Mouse (Mus musculus): ENCODE results near the gene Rxfp2.

Gene Rxfp2

DNA sequence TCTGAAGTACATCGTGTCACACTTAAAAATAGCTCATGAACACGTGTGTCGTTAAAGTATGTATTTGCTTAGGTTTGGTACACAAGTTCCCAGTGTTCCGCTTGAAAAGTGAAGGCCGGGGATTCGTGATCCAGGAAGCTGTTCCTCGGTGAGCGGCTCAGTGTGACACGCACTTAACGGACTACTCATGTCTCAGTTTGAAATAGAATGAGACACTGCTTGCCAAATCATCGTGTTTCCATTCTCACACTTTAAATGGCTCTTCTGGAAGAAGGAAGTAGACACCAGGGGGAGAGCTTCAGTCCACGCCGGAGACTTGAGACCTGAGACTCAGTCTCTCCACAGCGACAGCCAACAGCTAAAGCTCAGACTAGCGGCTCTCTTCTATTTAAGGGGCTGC, 28.0 kb downstream of the Rxfp2 start:
- DNase-seq, result no peak

DNA sequence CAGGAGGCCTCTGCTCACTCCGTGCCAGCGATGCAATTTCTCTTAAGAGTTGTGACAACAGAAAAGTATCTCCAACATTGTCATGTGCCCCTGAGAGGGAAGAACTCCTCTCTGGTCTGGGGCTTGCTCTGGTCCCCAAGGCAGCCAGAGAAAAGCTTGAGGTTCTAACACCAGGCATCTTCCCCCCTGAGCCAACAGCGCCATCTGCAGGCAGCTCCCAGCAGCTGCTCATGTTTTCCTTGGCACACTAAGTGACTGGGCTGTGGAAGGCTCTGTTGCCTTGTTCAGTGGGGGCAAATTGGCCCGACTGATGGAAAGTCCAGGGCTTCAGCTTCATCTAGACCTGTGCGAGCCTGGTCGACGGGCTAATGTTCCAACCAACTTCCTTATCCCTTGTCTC, 31.5 kb downstream of the Rxfp2 start:
- DNase-seq, result no peak

DNA sequence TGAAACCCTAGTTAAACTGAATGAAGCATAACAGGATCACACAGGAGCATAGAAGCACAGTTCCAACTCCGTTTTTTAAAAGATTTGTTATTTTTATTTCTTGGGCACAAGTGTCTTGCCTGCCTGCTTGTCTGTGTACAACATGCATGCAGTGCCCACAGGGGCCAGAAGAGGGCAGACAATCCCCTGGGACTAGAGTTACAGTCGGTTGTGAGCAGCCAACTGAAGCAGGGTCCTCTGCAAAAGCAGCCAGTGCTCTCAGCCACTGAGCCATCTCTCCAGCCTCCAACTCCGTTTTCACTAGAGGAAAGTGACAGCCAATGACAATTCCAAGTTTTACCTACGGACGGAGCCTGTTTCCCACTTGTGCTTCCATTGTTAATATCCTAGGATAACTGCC, 33.4 kb downstream of the Rxfp2 start:
- peak in 1 of 2 experiments; percentile 67 for DNase-seq

DNA sequence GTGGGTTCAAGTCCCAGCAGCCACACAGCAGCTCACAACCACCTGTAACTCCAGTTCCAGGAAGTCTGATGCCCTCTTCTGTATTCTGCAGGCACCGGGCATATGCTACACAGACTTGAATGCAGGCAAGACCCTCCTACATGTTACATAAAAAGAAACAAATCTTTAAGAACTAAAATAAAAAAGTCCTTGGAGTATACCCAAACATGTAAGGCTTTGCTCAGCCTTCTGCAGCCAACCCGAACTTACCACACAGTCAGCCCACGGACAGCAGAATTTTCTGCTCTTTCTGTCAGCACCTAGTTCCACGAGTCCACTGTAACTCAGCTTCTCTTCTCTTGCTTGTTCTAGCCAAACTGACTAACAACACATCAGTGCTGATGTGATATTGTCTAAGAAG, 34.8 kb downstream of the Rxfp2 start:
- no peak for DNase-seq

DNA sequence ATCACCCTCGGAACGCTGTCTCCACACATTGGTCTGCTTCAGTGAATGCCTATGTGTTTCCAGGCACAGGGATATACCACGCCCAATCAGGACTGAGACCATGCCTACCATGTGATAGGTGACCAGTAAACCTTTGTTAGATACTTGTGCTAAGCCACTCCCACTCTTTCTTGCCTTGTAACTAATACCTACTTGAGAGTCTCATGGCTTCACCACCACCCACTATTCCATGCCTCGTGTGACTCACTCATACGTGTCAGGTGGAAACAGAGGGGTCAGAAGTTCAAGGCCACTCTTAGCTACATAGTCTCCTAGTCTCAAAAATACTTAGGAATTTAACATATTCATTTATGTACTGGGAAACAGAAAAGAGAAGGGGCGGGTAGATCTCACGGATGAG, 35.5 kb downstream of the Rxfp2 start:
- DNase-seq, result no peak

DNA sequence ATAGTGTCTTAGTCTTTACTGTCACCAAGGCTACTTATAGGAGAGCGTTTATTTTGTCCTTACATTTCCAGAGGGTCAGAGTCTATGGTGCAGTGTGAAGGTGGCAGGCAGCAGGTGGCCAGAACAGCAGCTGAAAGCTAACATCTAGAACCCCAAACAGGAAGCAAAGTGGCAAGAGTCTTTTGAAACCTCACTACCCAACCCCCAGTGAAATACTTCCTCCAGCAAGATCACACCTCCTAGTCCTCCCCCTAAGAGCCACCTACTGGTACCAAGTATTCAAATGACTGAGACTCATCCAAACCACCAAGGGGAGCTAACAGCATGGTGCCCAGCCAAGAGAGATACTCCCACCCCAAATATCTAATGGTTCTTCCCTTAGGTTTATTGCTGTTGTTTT, 36.8 kb downstream of the Rxfp2 start:
- DNase-seq, result no peak

DNA sequence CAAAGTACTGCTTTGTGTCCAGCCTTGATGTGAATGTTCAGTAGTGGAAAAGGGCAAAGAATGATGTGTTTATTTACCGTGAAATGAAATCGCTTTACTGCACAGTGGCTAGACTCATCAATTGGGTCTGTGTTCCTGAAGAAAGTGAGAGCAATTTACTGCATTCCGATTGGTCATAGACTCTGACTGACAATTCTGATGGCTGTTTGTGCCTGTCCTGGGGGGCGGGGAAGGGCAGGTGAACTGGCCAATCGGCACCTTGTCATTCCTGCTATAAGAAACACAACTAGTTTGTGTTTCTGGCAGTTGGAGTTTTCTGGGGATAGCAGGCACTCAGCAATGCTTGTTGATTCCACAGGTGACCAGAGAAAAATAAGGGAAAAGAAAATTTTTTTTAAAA, 37.6 kb downstream of the Rxfp2 start:
- no peak for DNase-seq

DNA sequence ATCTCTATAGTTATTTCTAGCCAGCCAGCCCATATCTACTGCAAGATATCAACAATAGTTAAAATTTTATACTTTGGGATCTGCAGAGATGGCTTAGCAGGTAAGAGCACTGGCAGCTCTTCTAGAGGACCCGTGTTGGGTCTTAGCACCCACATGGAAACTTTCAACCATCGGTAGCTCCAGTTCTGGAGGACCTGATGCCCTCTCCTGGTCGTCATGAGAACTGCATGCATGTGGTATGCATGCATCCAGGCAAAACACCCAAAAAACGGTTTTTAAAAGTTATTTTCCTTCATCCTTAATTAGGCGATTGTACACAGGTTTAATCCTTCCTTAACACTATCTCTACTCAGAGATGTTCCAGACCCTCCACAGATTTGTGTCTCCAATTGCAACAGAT, 40.4 kb downstream of the Rxfp2 start:
- no peak for DNase-seq

DNA sequence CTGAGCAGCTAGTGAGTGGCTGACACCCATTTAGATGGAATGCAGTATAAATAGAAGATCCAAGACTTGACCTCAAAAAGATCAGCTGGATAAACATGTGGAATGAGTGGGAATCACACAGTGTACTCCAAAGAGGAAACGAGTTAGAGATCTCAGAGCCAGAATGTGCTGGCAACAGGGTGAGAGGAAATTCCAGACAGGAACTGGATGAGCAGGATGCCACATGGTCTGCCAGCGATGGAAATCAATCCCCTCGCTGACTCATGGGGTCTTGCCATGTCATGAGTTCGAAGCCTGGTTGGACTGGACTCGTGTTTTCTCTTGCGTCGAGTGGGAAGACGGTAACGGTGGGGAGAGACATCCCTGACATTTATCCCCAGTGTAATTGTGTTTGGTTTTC, 41.0 kb downstream of the Rxfp2 start:
- DNase-seq, result peak in 1 of 2 experiments; percentile 45

DNA sequence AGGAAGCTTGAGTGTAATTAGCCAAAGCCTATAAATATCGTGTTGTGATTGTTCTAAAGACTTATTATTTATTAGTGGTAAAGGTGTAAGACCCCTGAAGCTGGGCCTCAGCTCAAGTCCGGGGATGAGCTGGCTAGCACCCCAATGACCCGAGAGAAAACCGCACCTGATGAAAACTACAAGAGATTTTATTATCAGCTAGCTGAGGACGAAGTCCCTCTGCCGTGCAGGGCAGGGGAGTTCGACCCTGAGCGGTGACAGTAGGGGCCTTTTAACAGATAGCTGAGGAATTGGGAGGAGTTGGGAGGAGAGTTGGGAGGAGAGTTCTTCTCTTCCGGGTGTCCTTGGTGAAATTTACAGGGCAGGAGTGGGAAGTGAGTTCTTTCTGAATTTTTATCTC, 42.6 kb downstream of the Rxfp2 start:
- DNase-seq, result no peak

DNA sequence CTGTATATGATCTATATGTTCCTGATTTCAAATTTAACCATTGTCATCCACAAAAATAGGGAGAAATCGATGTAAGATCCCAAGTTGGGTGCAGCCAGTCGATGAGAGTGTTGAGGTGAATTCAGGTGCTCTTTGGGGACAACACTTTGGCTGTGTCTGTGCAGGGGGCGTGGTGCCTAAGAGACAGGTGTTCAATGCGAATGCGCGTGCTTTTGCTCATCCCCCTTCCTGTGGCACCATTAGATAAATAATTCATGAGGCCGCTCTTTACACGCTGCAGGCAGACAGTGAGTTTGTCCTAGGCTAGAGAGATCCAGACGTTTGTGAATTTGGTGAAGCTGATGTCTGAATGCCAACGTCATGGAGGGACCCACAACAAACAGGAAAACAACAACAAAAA, 45.8 kb downstream of the Rxfp2 start:
- DNase-seq, result no peak

DNA sequence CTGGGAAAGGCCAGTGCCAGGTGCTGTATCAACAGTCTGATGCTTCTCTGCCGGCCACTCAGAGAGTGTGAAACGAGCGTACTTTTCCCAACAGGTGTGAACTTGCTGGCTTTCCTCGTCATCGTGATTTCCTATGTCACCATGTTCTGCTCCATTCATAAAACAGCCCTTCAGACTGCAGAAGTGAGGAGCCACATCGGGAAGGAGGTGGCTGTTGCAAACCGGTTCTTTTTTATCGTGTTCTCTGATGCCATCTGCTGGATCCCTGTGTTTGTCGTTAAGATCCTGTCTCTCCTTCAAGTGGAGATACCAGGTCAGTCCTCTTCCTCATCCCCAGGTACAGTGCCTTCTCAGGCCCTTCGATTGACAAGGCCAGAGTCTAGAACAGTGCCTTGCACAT, 51.6 kb downstream of the Rxfp2 start:
- peak in 1 of 2 experiments; percentile 23 for DNase-seq

DNA sequence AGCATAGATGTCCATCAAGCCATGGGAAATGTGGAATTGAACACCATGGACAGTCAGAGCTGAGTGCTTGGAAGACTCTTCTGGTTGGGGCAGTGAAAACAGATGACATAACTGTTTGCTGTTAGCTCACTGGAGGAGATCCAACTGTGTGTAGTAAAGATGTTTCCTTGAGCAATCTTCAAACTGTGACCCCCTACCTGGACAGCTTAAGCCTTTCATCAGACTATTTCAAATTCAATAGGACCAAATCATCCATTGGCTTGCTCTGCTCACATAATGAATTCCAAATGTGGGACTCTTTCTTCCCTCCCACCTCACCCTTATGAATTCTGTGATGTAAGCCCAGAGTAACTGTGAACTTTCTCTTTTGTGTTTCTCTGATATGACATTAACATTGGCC, 53.3 kb downstream of the Rxfp2 start:
- DNase-seq, result no peak

DNA sequence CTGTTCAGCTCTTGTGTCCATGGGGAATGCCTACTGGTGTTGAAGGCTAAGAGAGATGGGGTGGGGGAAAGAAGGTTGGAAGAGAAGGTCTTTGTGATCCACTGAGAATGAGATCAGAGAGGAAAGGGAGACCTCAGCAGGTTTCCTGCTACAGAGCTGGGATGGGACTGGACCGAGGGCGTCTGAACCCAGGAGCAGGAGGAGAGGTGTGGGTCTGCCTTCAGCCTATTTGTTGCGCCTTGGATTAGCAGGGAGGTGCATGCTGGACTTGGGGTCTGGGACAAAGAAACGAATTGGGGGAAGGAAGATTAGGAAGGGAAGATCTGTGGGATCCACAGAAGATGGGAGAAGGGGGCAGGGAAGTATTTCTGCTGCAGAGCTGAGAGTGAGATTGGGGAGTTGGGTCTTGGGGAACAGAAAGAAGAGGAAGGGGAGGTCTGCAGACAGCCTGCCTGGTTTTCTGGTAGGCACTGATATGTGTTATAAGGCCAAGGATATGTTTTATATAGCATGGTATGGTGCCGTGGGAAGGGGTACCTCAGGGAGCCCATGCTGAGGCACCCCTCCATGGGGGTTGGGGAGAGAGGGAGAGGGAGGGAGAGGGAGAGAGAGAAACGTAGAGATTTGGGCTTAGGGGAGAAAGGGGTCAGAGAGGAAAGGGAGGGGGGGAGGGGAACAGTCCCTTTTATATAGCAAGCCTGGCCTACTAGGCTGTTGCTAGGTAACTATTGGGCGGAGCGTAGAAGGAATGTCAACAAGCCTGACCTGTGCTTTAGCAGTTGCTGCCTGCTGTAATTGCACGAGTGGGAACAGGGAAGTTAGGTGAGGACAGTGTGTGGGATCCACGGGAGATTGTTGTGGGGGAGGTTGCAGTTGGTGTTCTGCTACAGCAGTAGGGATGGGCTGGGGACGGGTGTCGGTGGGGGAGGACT, 61.7 kb downstream of the Rxfp2 start:
- DNase-seq, result no peak

DNA sequence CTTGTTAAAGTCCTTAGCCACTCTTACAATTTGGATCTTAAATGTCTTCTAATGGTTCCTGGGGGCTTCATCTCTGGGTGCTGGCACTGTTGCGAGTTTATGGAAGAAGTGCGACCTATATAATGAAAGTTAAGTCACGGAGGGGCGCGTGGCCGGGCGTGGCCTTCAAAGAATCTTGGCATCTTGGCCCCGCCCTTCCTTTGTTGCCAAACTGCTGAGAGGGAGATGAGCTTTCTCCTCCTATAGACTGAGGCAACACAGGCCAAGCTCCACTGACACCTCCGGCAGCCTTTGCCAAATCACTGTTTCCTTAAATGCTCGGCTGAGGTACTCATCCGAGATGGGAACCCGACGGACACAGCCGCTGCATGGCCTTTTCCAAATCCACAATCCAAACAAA, 64.2 kb downstream of the Rxfp2 start:
- peak in 1 of 2 experiments; percentile 28 for DNase-seq

DNA sequence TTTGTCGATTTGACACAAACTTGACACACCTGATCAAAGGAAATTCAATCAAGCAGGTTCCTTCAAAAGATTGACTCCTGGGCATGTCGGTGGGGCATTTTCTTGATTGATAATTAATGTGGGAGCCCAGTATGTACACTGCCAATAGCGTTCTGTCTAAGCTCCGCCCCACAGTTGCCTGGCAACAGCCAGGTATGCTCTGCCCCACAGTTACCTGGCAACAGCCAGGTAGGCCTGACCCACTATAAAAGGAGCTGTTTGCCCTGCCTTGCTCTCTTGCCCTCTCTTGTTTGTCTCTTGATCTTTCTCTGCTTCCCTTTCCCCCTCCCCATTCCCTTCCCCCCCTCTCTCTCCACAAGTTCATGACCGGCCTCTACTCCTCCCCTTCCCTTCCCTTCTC, 64.7 kb downstream of the Rxfp2 start:
- DNase-seq, result peak in 1 of 2 experiments; percentile 44

DNA sequence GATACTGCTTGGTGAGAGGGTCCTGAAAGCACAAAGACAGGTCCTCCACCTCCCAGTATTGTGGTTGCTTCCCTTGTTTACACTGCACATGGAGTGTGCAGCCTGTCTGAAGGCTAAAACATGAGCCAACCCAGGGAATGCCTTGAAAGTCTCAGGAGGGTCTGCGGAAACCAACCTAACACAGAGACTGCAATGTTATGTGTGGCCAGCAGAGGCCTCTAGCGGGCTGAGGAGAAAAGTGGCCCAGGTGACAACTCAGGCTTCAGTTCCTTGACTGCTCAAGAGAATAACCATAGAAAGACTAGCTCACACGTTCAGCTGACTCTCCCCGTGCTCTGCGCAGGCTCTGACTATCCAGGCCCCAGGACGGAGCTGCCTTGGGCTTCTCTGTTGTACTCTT, 79.1 kb downstream of the Rxfp2 start:
- peak in 1 of 2 experiments; percentile 50 for DNase-seq

DNA sequence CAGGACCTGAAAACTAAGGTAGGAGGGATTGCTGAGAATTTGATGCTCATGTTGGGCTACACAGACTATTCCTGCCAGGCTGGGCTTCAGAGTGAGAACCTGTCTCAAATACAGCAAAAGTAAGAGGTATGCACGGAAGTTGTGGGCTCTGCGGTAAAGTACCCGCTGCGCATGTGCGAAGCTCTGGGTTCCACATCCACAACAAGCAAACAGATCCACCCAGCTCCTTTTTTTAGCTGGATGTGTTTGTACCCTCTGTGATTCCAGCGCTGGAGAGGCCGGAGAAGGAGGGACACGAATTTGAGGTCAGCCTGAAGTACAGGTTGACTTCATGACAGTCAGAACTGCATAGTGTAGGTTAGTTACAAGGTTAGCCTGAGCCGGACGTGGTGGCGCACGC, 80.3 kb downstream of the Rxfp2 start:
- no peak for DNase-seq

DNA sequence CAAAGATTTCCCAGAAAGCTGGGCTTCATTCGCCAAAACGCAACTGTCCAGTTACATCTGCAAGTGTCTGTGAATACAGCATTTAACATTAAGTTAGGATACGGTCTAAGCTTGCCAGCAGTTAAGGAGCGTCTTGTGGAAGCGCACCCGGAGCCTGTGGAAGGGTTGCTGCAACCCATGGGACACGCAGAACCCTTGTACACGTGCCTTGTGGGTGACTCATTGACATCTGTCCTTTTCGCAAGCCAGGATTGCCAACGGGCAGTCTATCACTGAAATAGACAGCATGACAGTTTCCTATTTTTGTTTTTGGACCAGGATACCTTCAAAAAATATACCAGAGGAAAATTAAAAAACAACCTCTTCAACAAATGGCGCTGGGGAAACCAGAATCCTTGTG, 83.3 kb downstream of the Rxfp2 start:
- no peak for DNase-seq

DNA sequence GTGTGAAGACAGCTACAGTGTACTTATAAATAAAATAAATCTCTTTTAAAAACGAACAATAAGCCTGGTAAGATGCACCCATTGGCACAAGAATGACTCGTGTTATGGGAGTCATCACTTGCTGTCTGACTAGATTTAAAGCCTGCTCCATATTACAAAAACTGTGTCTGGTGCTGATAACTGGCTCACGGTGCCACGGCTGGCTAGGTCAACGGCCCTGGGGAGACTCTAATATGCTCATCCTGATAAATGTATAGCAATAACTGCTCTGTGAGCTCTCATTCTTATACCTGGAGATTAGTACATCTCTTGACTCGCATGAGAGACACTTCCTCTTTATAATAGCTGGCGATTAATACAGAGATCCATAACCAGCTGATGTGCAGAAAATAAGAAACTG, 87.9 kb downstream of the Rxfp2 start:
- DNase-seq, result no peak

DNA sequence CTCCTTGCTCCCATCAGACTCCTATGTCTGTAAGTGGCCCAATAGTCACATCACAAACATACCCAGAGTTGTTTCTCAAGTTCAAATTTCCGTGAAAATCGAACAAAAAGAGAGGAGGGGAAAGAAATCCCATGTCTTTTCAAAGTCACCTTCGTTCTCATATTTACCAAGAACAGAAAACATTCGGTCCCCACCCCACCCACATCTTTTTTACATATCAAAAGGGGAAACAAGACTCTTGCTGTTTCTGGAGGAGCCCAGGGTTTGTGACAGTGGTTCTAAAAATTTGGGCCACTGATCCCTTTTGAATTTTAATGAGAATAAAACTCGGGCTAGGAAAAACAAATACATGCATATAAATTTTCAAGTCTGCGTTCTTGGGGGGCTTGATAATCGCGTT, 92.8 kb downstream of the Rxfp2 start:
- no peak for DNase-seq

DNA sequence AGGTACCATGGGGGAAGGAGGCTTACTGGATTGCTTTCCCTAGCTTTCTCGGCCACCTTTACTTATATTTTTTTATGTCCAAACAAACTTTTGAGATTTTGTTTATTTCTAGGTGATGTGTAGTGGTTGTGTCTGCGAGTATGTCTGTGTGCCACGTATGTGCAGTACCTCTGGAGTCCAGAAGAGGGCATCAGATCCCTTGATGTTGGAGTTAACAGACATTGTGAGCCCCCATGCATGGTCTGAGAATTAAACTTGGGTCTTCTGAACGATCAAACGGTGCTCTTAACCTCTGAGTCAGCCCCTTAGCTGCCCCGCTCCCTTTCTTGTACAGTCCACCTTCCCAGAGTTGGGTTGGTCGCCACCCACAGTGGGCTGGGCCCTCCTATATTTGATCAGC, 95.5 kb downstream of the Rxfp2 start:
- peak in 1 of 2 experiments; percentile 14 for DNase-seq

DNA sequence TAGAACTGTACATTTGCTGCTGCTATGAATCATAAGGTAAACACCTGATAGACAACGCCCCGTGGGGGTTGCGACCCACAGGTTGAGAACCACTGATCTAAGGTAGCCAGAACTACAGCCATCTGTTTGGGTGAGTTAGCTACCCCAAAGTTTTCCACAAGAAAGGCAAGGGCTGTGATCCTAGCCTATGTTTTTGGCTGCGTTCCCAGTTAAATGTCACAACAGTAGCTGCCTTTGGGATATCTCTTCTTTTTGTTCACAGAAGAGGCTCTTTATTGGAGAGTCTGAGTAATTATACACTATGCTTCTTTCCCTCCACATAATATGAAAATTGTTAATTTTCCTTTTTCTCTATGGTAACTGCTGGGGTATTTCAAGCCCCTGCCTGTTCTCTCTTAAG, 96.3 kb downstream of the Rxfp2 start:
- no peak for DNase-seq

DNA sequence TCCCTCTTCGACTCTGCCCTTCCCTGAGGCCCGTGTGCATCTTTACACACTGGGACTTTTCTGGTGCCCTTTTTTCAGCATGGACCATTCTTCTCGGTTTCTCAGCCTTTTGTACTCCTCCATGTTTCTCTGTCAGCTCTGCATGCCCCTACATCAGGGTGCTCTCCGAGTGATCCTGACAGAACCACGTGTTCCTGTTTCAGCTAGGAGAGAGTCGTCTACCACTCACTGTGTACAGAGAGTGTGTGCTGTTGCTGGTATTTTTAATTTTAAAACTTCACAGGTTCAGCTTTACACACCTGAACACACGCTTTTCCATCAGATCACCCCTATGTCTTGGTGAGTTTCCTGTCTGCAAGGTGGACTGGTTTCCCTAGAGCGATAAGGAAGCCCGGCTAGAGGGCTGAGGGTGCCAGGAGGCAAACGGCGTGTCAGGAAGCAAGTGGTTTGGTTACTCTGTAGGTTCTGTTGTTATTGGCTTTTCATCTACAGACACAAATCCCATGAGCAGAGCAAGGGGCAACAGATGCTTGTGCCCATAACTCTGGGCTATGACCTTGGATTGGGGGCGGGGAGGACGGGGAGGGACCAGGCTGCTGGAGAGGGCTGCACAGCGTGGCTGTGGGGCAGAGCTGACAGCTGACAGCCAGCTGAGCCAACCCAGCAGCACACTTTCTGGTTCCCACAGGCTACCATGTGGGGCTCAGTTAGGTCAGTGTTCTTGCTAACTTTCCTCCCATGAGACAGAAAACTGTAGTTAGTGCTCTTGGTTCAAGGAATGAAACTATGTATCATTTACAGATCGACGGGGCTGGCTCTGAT, 97.0 kb downstream of the Rxfp2 start:
- DNase-seq, result no peak
